Mouse (Mus musculus): ENCODE results near the gene Olfr1312.

DNA sequence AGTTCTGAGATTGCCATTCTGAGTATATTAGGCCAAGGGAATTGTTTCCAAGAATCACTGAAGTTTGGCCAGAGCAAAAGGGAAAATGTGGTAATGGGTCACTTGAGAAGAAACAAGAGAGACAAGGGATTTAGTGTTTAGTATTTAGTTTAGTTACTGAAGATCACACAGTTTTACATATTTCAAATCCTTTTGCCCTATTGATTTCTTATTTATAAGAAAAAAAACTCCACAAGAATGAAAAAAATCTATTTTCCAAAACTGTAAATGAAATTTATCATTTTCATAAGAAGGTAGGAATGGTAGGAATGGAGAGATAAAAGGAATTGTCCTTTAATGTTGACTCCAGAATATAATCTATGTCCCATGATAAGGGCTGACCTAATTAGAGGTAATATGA, 37.4 kb downstream of the Olfr1312 start, which contains the start of gene Olfr1310:
- TF ChIP-seq CTCF (IDR thresholded peaks at IDR 0.05; ENCODE audit: low read depth, low read length), result no peak
- TF ChIP-seq GATA1 (IDR thresholded peaks at IDR 0.05; ENCODE audit: borderline replicate concordance, low read length), result no peak
- TF ChIP-seq TAL1 (conservative IDR thresholded peaks at IDR 0.05; ENCODE audit: low read depth, low read length), result no peak
- TF ChIP-seq GATA2 (IDR thresholded peaks at IDR 0.05; ENCODE audit: borderline replicate concordance, low read depth, low read length), result no peak
- no peak for TF ChIP-seq POLR2AphosphoS5 (IDR thresholded peaks at IDR 0.05; ENCODE audit: insufficient replicate concordance, low read depth, low read length)

Data from G1E (cell line).